ENCODE assay signal across 14 mouse cellular contexts in genomic region chr8:46232798-46233197, GRCm38 (mm10).
"Had no signal": no experiment of that assay in that cellular context is flagged by ENCODE, and none has a peak within 500 bp of the region (broad histone marks: within the 10 kb centered on the region; RNA-seq: fewer than 3 reads in every experiment).

No protein-coding gene starts in this region.

- ATAC-seq: liver, embryonic 12.5 days had no signal

- H3K4me2 ChIP-seq: kidney, embryonic 15.5 days; limb, embryonic 15.5 days; liver, embryonic 12.5 days; lung, embryonic 14.5 days; midbrain, embryonic 12.5 days; neural tube, embryonic 12.5 days; stomach, embryonic 15.5 days had no signal

- H3K4me1 ChIP-seq: kidney, embryonic 15.5 days; midbrain, embryonic 12.5 days; neural tube, embryonic 12.5 days; stomach, embryonic 15.5 days had no signal

- DNase-seq: kidney, adult 18-20 months; kidney, postnatal 14 days; lung, embryonic 14.5 days; lung, postnatal 10 days; thymus, adult 2 months; thymus, postnatal 25 days had no signal

- H3K27ac ChIP-seq: kidney, embryonic 15.5 days; limb, embryonic 15.5 days; liver, embryonic 12.5 days; macrophage; midbrain, embryonic 12.5 days; neural tube, embryonic 12.5 days; stomach, embryonic 15.5 days had no signal

- H3K9me3 ChIP-seq: kidney, embryonic 15.5 days; limb, embryonic 15.5 days; liver, embryonic 12.5 days; megakaryocyte, embryonic 14.5 days; midbrain, embryonic 12.5 days; neural tube, embryonic 12.5 days; stomach, embryonic 15.5 days had no signal

- H3K36me3 ChIP-seq: kidney, embryonic 15.5 days; limb, embryonic 15.5 days; liver, embryonic 12.5 days; midbrain, embryonic 12.5 days; neural tube, embryonic 12.5 days; stomach, embryonic 15.5 days had no signal

- H3K9ac ChIP-seq: kidney, embryonic 15.5 days; limb, embryonic 15.5 days; liver, embryonic 12.5 days; lung, embryonic 14.5 days; midbrain, embryonic 12.5 days; neural tube, embryonic 12.5 days; stomach, embryonic 15.5 days had no signal

- H3K4me3 ChIP-seq: kidney, embryonic 15.5 days; limb, embryonic 15.5 days; liver, embryonic 12.5 days; megakaryocyte, embryonic 14.5 days; midbrain, embryonic 12.5 days; neural tube, embryonic 12.5 days; stomach, embryonic 15.5 days had no signal

- H3K27me3 ChIP-seq: limb, embryonic 15.5 days; neural tube, embryonic 12.5 days; stomach, embryonic 15.5 days had no signal
